Mouse (Mus musculus) fibroblast of lung, adult 2 months (primary cell): ENCODE measurements around the gene Gm9999.
"Not testable (repeated sequence)": the region's sequence is repeated elsewhere in the genome, so short reads cannot be mapped to it uniquely, and the experiment has no call there.

Experiments used
- DNase-seq: peaks from one replicate; pipeline ENCODE4 v3.0.0-alpha.2; 2011; ENCODE audit warnings: low read depth

Gene Gm9999

GRCm38 (mm10) chr7:46999983-47000643 is 16.7 kb downstream of the Gm9999 start:
- no peak for DNase-seq

GRCm38 (mm10) chr7:47000644-47000983 is 17.2 kb downstream of the Gm9999 start:
- no peak for DNase-seq

DNA sequence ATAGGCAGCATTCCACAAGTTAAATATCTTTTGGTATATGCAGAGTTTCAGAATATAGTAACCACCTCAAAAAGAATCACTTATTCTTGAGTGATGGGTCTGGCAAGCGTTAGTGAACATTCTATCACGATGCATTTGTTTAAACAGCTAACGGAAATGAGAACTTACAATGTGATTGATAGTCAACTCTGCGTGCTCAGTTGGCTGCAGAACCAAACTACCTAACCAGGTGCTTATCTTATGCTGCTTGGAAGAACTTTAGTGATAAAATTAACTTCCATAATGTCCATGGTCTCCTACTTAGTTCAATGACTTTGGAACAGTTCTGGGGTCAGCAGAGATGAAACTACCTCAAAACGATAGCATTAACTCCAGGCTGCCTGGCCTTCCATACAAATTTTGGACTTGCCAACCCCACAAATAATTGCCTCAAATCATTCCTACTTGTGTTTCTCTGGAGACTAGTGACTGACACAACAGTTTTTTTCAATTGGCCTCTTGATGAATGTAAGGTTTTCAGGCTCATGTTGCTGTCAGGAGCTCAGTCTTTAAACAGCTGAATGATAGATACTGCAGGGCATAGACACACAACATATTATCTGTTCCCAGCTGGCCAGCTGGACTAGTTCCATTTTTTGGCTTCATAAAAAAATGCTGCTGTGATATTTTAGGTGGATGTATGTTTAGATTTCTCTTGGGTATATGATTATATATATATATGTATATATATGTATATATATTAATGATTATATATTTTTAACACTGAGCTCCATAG is 17.9 kb downstream of the Gm9999 start:
- no peak for DNase-seq

- DNase-seq, result no peak
Measured at GRCm38 (mm10) chr7:47001900-47002275, 18.5 kb downstream of the Gm9999 start.

DNA sequence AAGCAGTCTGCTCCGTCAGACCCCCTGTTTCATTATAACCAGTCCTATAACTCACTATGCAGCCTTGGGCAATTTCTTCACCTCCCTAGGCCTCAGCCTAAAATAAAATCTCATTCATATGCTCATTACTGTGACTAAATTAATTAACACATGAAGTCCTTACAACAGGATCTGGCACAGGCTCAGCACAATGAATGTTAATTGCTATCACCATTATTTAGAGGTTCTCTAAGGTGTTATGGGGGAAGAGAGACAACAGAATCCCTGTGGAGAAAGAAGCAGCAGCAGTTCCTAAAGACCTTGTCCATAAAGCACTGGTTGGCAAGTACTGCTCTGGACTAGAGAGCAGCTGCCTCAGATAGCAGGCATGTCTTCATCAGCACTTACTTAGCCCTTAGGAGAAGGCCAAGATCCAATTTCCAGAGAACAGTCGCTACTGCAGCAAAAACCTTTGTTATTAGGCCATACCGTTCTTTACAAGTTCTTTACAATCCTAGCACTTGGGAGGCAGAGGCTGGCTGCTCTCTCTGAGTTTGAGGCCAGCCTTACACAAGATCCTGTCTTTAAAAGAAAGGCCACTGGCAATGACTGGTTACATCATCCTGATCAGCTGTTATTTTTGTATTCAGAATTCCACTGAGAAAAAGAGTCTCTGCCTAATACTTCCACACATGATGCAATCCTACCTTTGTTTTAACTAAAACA is 20.2 kb downstream of the Gm9999 start:
- no peak for DNase-seq

DNA sequence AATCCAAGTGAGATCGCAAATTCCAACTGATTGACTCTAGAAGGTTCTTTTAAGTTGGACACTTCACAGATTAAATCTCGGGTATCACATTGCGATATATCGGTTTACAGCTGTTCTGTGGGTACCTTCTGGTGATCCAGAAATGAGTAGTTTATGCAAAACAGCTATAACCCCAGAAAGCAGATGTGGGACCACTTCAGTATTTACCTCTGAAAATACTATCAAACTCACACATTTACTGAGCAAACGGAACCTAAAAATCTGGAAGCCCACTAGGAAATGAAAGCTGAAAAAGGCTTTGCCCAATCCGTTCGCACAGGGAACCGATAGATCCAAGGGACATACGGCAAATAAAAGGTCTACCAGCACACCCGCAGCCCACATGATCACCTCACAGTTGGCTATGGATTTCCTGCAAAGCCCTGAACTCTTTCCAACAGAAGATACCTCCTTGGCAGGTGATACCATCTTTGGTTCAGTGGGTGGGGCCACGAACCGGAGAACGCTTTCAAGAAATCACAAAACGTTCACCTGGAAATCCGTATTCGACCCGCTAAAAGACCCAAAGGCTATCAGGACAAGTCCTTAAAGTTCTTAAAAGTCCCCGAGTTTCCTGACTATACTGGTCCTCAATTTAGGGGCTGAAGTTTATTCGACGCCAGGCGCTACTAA is 23.9 kb downstream of the Gm9999 start:
- no peak for DNase-seq

DNA sequence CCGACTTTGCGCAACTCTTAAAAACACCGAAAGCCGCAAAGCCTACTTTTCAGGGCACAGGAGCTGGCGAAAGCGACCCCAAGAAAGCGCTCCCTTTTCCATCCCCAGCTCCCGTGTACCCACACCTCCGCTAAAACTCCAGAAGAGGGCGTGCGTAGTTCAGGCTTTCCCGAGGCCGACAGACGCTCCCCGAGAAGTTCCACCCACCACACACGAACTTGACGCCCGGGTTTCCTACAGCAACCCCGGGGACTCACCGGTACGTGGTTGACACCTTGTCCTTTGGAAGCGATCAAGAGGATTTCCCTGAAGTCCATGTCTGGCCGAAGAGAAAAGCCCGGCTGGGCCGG is 24.4 kb downstream of the Gm9999 start:
- no peak for DNase-seq

DNA sequence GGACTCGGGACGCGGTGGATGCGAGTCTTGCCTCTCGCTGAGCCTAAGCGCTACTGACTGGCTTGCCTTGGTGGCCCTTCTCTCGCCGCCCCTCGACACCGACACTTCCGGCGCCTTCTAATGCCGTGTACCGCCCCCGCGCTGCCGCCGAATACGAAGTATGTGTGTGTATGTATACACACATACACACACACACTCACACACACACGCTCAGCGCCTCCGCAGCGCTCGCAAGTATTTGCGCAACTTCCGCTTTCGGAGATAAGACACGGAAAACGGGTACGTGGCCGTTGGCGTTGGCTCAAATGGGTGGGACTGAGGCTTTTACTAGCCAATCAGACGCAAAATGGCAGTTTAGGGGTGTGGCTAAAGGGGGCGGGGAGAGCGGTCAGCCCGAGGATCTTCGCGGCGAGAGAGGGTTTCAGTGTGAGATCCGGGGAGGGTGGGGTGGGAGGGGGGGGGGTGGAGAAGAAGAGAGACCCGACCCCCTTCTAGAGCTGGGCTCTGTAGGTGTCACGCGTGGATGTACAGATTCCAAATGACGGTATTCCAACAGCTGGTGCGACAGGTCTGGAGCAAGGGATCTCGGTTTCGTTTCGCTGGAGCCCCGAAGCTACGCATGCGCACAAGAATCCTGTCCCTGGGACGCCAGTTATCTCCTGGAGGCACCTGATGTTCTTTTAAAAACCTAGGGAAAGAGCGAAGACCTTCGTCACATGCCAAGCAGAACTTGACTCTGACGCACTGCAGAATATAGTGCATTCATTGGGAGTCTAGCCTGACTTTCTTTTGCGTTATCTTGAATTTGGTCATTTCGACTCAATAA is 25.0 kb downstream of the Gm9999 start, which contains the start of gene Spty2d1:
Gene Spty2d1, minus strand, starts transcription at position 244 of the 826 bp plus-strand sequence.
- peak; percentile 99 for DNase-seq

- no peak for DNase-seq
Measured at GRCm38 (mm10) chr7:47013131-47013767, 29.9 kb downstream of the Gm9999 start.

DNA sequence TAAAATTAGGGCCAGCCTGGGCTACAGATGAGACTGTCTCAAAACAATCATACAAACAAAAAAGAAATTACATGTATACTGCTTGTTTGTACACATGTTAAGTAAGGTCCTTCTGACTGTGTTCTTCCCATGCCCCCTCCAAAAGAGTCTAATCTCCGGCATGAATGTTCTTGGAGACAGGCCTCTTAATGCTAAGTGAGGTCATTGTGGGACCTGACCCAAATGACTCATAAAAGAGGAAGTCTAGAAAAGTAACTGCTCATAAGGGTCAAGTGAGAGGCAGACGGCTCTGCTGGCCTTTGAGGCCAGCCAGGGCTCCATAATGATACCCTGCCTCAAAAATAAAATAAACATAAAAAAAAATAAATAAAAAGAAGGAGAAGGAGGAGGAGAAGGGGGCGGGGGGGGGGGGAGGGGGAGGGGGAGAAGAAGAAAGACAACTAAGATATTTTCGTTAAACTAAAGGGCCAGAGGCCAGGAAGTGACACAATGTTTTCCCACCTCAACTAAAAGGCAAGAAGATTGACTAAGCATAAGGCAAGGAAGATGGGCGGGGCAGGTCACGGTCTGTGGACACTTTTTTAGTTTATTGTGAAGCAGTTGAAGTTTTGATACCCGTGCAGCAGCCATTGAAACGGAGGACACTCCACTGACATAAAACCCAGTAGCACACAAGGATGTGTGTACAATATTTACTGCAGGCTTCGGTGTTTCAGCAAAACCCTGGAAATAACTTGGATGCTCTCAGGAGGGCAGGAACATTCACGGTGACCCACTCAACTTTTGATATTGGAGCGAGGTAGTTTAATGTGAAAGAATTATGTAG is 31.4 kb downstream of the Gm9999 start:
- DNase-seq, result peak; percentile 67

DNA sequence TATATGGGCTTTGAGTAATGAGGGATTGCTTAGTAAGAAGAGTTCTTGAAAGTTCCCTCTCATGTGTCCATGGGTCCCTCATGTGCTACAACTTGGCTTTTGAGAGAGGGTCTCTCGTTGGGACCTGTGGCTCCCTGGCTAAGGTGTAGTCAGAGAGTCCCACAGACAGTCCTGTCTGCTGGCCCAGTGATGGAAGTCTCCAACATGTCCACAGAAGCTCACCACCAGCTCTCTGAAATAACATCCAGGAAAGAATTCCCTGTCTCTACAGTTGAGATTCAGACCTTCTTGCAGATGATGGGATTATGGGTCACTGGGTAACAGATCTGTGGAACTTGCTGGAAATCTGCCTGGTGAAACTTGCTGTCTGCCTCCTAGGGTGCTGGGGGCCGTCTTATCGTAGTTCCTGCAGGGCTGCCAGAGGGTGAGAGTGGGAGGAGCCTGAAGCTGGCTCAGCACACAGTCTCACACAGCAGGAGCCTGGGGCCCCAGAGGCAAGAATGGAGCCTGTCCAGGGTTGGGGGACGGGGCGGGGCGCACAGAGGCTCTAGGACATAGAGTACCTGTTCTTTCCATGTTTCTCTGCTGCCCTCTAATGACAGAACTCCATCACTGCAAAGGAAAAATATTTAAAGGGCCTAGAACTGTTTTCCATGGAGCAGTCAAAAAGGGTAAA is 32.1 kb downstream of the Gm9999 start:
- DNase-seq, result peak; percentile 45

GRCm38 (mm10) chr7:47016602-47017001 is 33.2 kb downstream of the Gm9999 start:
- DNase-seq, result no peak

DNA sequence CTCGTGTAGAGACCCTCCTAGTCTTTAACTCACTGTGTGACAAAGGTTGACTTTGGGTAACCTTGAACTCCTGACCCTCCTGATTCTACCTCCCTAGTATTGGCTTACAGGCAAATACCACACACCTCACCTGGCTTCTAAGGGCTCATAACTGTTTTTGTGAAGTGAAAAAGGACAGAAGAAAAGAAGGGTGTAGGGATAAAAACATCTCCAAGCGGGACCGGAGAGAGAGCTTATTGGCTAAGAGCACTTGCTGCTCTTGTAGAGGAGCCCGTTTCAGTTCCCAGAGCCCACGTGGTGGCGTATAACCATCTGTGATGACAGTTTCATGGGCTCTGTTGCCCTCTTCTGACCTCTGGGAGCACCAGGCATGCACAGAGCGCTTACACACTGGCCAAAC is 33.8 kb downstream of the Gm9999 start:
- DNase-seq, result no peak

DNA sequence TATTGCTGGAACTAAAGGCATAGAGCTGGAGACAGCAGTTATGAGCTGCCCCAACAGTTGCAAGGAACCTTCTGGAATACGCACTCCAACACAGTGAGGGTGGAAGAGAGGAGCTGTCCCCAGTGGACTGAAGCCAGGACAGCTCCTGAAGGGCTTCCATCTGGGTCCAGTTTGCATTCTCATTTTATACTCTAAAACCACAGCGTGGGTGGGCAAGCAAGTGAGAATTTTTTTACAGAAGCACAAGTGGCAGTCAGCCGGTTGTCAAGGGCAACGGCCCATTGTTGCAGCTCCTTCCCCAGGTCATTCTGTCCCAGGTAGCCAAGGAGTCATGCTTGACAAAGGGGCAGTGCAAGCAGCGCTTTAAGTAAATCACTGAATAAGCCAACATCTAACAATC is 36.3 kb downstream of the Gm9999 start:
- no peak for DNase-seq

GRCm38 (mm10) chr7:47020956-47021355 is 37.6 kb downstream of the Gm9999 start:
- DNase-seq, result no peak

GRCm38 (mm10) chr7:47022482-47022881 is 39.1 kb downstream of the Gm9999 start:
- DNase-seq, result peak; percentile 73

DNA sequence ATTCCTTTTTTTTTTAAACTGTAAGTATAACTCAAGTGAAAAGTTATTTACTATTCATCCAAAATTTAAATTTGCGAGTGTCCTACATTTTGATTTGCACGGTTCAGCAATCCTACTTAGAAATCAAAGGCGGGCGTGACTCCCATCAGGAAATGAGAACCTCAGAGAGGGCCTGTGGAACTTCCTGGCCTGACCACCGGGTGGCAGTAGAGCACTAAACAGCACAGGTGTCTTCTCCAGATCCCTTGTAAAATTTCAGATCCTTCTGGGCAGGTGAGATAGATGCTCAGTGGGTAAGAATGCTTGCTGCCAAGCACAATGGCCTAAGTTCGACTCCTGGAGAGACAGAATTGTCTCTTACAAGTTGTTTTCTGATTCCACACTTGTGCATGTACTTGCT is 40.1 kb downstream of the Gm9999 start:
- peak; percentile 73 for DNase-seq

DNA sequence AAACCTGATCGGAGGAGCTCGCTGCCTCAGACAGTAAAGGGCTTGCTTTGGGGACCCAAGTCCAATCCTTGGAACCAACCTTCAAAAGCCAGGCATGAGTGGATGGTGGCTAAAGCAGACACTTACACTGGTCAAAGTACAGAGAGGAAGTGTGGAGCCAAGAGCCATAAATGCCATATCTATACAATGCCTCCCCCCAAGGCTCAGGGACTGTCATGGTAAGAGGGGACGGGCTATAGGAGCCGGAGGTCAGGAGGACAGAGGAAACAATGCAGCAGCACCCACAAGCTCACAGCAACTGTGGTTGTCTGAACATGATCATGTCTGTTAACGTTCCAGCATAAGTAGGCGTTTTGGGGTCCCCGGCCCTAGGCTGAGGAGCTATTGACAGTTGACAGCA is 41.1 kb downstream of the Gm9999 start:
- no peak for DNase-seq

DNA sequence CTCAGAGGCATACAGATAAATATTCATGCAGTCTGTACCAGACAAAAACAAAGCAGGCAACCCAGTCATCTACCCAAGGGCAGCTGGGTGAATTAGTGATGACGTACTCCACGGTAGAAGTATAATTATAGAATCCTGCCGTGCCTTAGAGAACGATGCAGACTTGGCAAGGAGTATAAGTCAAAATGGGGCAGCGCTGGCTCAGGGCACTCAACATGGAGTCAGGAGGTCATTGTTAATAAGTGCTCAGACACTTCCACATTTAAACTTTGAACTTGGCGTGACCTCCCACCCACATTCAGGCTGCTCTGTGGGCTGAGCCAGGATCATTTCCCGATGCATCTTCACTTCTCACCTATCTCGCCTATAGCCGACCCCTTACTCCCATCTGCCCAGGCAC is 42.0 kb downstream of the Gm9999 start:
- no peak for DNase-seq

DNA sequence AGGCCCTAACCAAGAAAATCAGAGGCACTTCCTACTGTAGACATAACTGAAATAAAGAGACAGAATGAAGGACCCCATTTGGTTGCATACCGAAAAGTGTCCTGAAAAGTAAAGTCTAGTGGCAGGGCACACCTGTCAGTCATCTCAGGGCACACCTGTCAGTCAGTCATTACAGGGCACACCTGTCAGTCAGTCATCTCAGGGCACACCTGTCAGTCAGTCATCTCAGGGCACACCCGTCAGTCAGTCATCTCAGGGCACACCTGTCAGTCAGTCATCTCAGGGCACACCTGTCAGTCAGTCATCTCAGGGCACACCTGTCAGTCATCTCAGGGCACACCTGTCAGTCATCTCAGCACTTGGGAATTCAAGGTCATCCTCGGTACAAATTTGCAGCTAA is 43.5 kb downstream of the Gm9999 start:
- DNase-seq, result not testable (repeated sequence)
